24 mouse cellular contexts compared by ENCODE assay signal in the genomic region with DNA sequence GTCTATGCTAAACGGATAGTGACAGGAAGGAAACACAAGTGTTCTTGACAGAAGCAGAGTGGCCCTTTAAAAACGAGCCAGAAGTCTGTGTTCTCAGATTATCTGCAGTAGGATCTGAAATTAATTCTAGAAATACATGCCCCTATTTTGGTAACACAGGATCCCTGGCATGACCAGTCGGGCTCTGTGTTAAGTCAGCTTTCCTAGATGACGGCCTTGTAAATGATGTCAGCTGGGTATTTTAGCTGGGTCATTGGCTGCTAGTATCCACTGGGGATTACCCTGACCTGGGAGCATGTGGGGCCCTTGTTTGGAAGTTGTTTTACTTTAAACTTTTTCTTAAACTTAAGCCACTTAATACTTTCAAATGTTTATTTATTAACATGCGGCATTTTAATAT.
DNase-seq lines count a peak whose midpoint lies in the region; ATAC-seq and TF ChIP-seq lines count a peak whose summit lies in the region.
"Had no signal": no experiment of that assay in that cellular context is flagged by ENCODE, and none has a peak within 500 bp of the region (broad histone marks: within the 10 kb centered on the region; RNA-seq: fewer than 3 reads in every experiment).

No protein-coding gene starts in this region.

- ATAC-seq in embryonic facial prominence, embryonic 14.5 days (ENCODE audit: low read depth) = peak; percentile 51; the same call in 1 of the 2 replicates
- ATAC-seq in liver, embryonic 11.5 days (replicated peaks; ENCODE audit: low FRiP score) = no peak
- no peak for ATAC-seq in intestine, postnatal 0 days
- ATAC-seq: CD4-positive, CD25-positive, alpha-beta regulatory T cell, adult 4 months; forebrain, embryonic 14.5 days; intestine, embryonic 16.5 days had no signal

- H3K9me3 ChIP-seq in embryonic facial prominence, embryonic 14.5 days (ENCODE audit: control insufficient read depth, low read length) = no peaks in the 10 kb centered on the region
- no peaks in the 10 kb centered on the region for H3K9me3 ChIP-seq in liver, embryonic 11.5 days (ENCODE audit: control insufficient read depth, low read length)
- H3K9me3 ChIP-seq in intestine, postnatal 0 days (ENCODE audit: control insufficient read depth) = no peaks in the 10 kb centered on the region
- H3K9me3 ChIP-seq: embryonic facial prominence, embryonic 12.5 days; G1E; heart, embryonic 15.5 days; hindbrain, embryonic 10.5 days had no signal

- H3K4me3 ChIP-seq in embryonic facial prominence, embryonic 14.5 days (ENCODE audit: low read depth, low read length) = no peak overlapping the region
- H3K4me3 ChIP-seq in liver, embryonic 11.5 days (ENCODE audit: low read depth, low read length) = no peak overlapping the region
- no peak overlapping the region for H3K4me3 ChIP-seq in intestine, postnatal 0 days (ENCODE audit: low read depth, low read length)
- H3K4me3 ChIP-seq: embryonic facial prominence, embryonic 12.5 days; heart, embryonic 15.5 days; hindbrain, embryonic 10.5 days had no signal

- no peaks in the 10 kb centered on the region for H3K4me1 ChIP-seq in embryonic facial prominence, embryonic 14.5 days (ENCODE audit: control insufficient read depth, insufficient read depth, low read length)
- peaks cover 2% of the 10 kb centered on the region; the same call in 1 of the 2 replicates for H3K4me1 ChIP-seq in liver, embryonic 11.5 days (replicated peaks; ENCODE audit: control insufficient read depth, insufficient read depth, low read length)
- no peaks in the 10 kb centered on the region for H3K4me1 ChIP-seq in intestine, postnatal 0 days (replicated peaks; ENCODE audit: control insufficient read depth, insufficient read depth, low read length)

- DNase-seq in gastrocnemius, adult 18-20 months (ENCODE audit: low spot score) = peak; percentile 9
- no peak for DNase-seq in gastrocnemius, adult 8-10 months (ENCODE audit: low spot score in 2 of 2)
- DNase-seq in retina, adult 2 months (ENCODE audit: low read depth, low spot score) = peak; percentile 8
- DNase-seq in retina, embryonic 14.5 days (ENCODE audit: low spot score) = no peak
- peak; percentile 50 for DNase-seq in embryonic facial prominence, embryonic 14.5 days (ENCODE audit: low spot score)
- peak; percentile 14 for DNase-seq in skeletal muscle tissue, adult 2 months (ENCODE audit: low read depth, low spot score)
- no peak for DNase-seq in liver, embryonic 11.5 days (ENCODE audit: low spot score)
- DNase-seq: adrenal gland, postnatal 25 days; B cell, adult 2 months; cerebellum, adult 11 months; cerebellum, adult 8-10 months; cerebellum, postnatal 14 days; embryo, embryonic 11 days; gastrocnemius, postnatal 14 days; heart, postnatal 14 days had no signal

- no peak for TF ChIP-seq CTCF in intestine, postnatal 0 days (IDR thresholded peaks at IDR 0.05; ENCODE audit: low read depth)

- H3K4me2 ChIP-seq in embryonic facial prominence, embryonic 14.5 days (ENCODE audit: low read depth, low read length) = no peak overlapping the region
- H3K4me2 ChIP-seq in liver, embryonic 11.5 days = no peak overlapping the region
- H3K4me2 ChIP-seq in intestine, postnatal 0 days (replicated peaks; ENCODE audit: low read depth) = no peak overlapping the region
- H3K4me2 ChIP-seq: embryonic facial prominence, embryonic 12.5 days; heart, embryonic 15.5 days; hindbrain, embryonic 14.5 days had no signal

- H3K27ac ChIP-seq in embryonic facial prominence, embryonic 14.5 days (replicated peaks; ENCODE audit: low read depth, low read length) = no peak overlapping the region
- no peak overlapping the region for H3K27ac ChIP-seq in liver, embryonic 11.5 days (ENCODE audit: low read depth, low read length)
- H3K27ac ChIP-seq in intestine, postnatal 0 days (ENCODE audit: low read depth, low read length) = no peak overlapping the region
- H3K27ac ChIP-seq: embryonic facial prominence, embryonic 12.5 days; heart, embryonic 15.5 days had no signal

- H3K27me3 ChIP-seq in embryonic facial prominence, embryonic 14.5 days (replicated peaks; ENCODE audit: control insufficient read depth, insufficient read depth, low read length) = no peaks in the 10 kb centered on the region
- H3K27me3 ChIP-seq in liver, embryonic 11.5 days (replicated peaks; ENCODE audit: control insufficient read depth, insufficient read depth, low read length) = no peaks in the 10 kb centered on the region
- H3K27me3 ChIP-seq in intestine, postnatal 0 days (replicated peaks; ENCODE audit: control insufficient read depth, insufficient read depth, low read length) = no peaks in the 10 kb centered on the region
- H3K27me3 ChIP-seq: embryonic facial prominence, embryonic 12.5 days; heart, embryonic 15.5 days had no signal

- WGBS in embryonic facial prominence, embryonic 14.5 days = 48% methylated on average over 5 of the region's 5 CpGs
- 56% methylated on average over 5 of the region's 5 CpGs for WGBS in liver, embryonic 11.5 days
- 67% methylated on average over 5 of the region's 5 CpGs for WGBS in intestine, postnatal 0 days

- H3K36me3 ChIP-seq in embryonic facial prominence, embryonic 14.5 days (ENCODE audit: control insufficient read depth, insufficient read depth, low read length) = no peaks in the 10 kb centered on the region
- H3K36me3 ChIP-seq in liver, embryonic 11.5 days (ENCODE audit: control insufficient read depth, insufficient read depth, low read length) = no peaks in the 10 kb centered on the region
- no peaks in the 10 kb centered on the region for H3K36me3 ChIP-seq in intestine, postnatal 0 days (ENCODE audit: control insufficient read depth, insufficient read depth)
- H3K36me3 ChIP-seq: embryonic facial prominence, embryonic 12.5 days; G1E; heart, embryonic 15.5 days; hindbrain, embryonic 10.5 days had no signal

- no peak overlapping the region for H3K9ac ChIP-seq in embryonic facial prominence, embryonic 14.5 days (ENCODE audit: low read depth, low read length)
- H3K9ac ChIP-seq in liver, embryonic 11.5 days (ENCODE audit: low read depth, low read length) = no peak overlapping the region
- H3K9ac ChIP-seq in intestine, postnatal 0 days (ENCODE audit: low read depth, low read length) = no peak overlapping the region
- H3K9ac ChIP-seq: embryonic facial prominence, embryonic 12.5 days; heart, embryonic 15.5 days; hindbrain, embryonic 14.5 days had no signal

Comparison
In these comparisons a context has a peak if more than half of its experiments do, and no peak if none do; other contexts are left out.
1. DNase-seq: peak in gastrocnemius, adult 18-20 months (single experiment), retina, adult 2 months (single experiment), embryonic facial prominence, embryonic 14.5 days (single experiment) and skeletal muscle tissue, adult 2 months (single experiment); none in gastrocnemius, adult 8-10 months (0 of 2), retina, embryonic 14.5 days (single experiment) and liver, embryonic 11.5 days (single experiment).